In genomic region chr6:97106777-97107176, GRCm38 (mm10) we compare ENCODE assay signal across 9 mouse cellular contexts. TPM values are rescaled to one million over a fixed set of nuclear protein-coding genes. Genes with fewer than 3 reads are reported as not detected.
DNase-seq lines count a peak whose midpoint lies in the region; ATAC-seq and TF ChIP-seq lines count a peak whose summit lies in the region.
"Had no signal": no experiment of that assay in that cellular context is flagged by ENCODE, and none has a peak within 500 bp of the region (broad histone marks: within the 10 kb centered on the region; RNA-seq: fewer than 3 reads in every experiment).

No protein-coding gene starts in this region.

- ATAC-seq in forebrain, embryonic 14.5 days = peak; percentile 85
- peak; percentile 86 for ATAC-seq in kidney, embryonic 14.5 days (ENCODE audit: low FRiP score, low TSS enrichment)
- peak; percentile 51; the same call in 1 of the 2 replicates for ATAC-seq in neutrophil, adult 5-6 weeks (ENCODE audit: extremely low read depth, insufficient number of reproducible peaks, low FRiP score, poor library complexity, severe bottlenecking)

- 17% methylated on average over 2 of the region's 2 CpGs for WGBS in forebrain, embryonic 14.5 days
- 27% methylated on average over 2 of the region's 2 CpGs for WGBS in kidney, embryonic 14.5 days
- 14% methylated on average over 2 of the region's 2 CpGs for WGBS in lung, adult 2 months

- peaks cover 49% of the 10 kb centered on the region for H3K4me1 ChIP-seq in E14TG2a.4 (replicated peaks; ENCODE audit: low read depth, low read length)
- H3K4me1 ChIP-seq in forebrain, embryonic 14.5 days (ENCODE audit: control insufficient read depth, insufficient read depth, low read length) = peaks cover 11% of the 10 kb centered on the region
- H3K4me1 ChIP-seq in kidney, embryonic 14.5 days (ENCODE audit: control insufficient read depth, insufficient read depth, low read length) = no peaks in the 10 kb centered on the region
- no peaks in the 10 kb centered on the region for H3K4me1 ChIP-seq in lung, adult 2 months (ENCODE audit: control insufficient read depth, insufficient read depth, low read length)
- H3K4me1 ChIP-seq: heart, embryonic 15.5 days had no signal

- H3K4me2 ChIP-seq in forebrain, embryonic 14.5 days (ENCODE audit: low read length) = no peak overlapping the region
- H3K4me2 ChIP-seq in kidney, embryonic 14.5 days (replicated peaks; ENCODE audit: low read depth, low read length) = no peak overlapping the region
- H3K4me2 ChIP-seq: heart, embryonic 15.5 days had no signal

- peak; percentile 81 for TF ChIP-seq CTCF in E14TG2a.4 (conservative IDR thresholded peaks at IDR 0.05; ENCODE audit: low read length)
- TF ChIP-seq CTCF in lung, adult 2 months (IDR thresholded peaks at IDR 0.05; ENCODE audit: insufficient read depth, low read length) = peak; percentile 39; the same call in 1 of the 2 replicates

- H3K9ac ChIP-seq in forebrain, embryonic 14.5 days (ENCODE audit: low read length) = no peak overlapping the region
- H3K9ac ChIP-seq in kidney, embryonic 14.5 days (ENCODE audit: low read depth, low read length) = no peak overlapping the region
- H3K9ac ChIP-seq: heart, embryonic 15.5 days had no signal

- no peak for TF ChIP-seq POLR2A in lung, adult 2 months (IDR thresholded peaks at IDR 0.05; ENCODE audit: borderline replicate concordance, extremely low read depth, low read depth, low read length)

- H3K36me3 ChIP-seq in E14TG2a.4 (ENCODE audit: insufficient read depth, low read length) = 0 out of 2 replicates have a peak, but pooled peaks cover 2% of the 10 kb centered on the region
- no peaks in the 10 kb centered on the region for H3K36me3 ChIP-seq in forebrain, embryonic 14.5 days (ENCODE audit: control insufficient read depth, insufficient read depth, low read length)
- peaks cover 3% of the 10 kb centered on the region; the same call in 1 of the 2 replicates for H3K36me3 ChIP-seq in kidney, embryonic 14.5 days (ENCODE audit: control insufficient read depth, insufficient read depth, low read length)

- no peak overlapping the region for H3K4me3 ChIP-seq in E14TG2a.4 (replicated peaks; ENCODE audit: low read length)
- H3K4me3 ChIP-seq in forebrain, embryonic 14.5 days (ENCODE audit: low read depth, low read length) = no peak overlapping the region
- H3K4me3 ChIP-seq in kidney, embryonic 14.5 days (ENCODE audit: low read length) = no peak overlapping the region
- H3K4me3 ChIP-seq in lung, adult 2 months (replicated peaks; ENCODE audit: extremely low read depth, low read depth, low read length) = no peak overlapping the region
- H3K4me3 ChIP-seq: heart, embryonic 15.5 days had no signal

- H3K9me3 ChIP-seq in E14TG2a.4 (ENCODE audit: low read length) = no peaks in the 10 kb centered on the region
- H3K9me3 ChIP-seq in forebrain, embryonic 14.5 days (replicated peaks; ENCODE audit: control insufficient read depth, low read length) = no peaks in the 10 kb centered on the region
- no peaks in the 10 kb centered on the region for H3K9me3 ChIP-seq in kidney, embryonic 14.5 days (ENCODE audit: control insufficient read depth, low read length)
- H3K9me3 ChIP-seq: heart, embryonic 15.5 days had no signal

- H3K27me3 ChIP-seq in E14TG2a.4 (ENCODE audit: insufficient read depth, low read length) = no peaks in the 10 kb centered on the region
- no peaks in the 10 kb centered on the region for H3K27me3 ChIP-seq in forebrain, embryonic 14.5 days (replicated peaks; ENCODE audit: control insufficient read depth, insufficient read depth, low read length)
- H3K27me3 ChIP-seq in kidney, embryonic 14.5 days (ENCODE audit: control insufficient read depth, insufficient read depth, low read length) = no peaks in the 10 kb centered on the region

- peak; percentile 72 for DNase-seq in A20 (ENCODE audit: low read depth, low spot score)
- peak; percentile 7 for DNase-seq in cerebellum, adult 11 months
- peak; percentile 94 for DNase-seq in forebrain, embryonic 14.5 days (ENCODE audit: low spot score)
- DNase-seq in lung, adult 2 months = no peak
- no peak for DNase-seq in urinary bladder, postnatal 4 days (ENCODE audit: low spot score in 2 of 2)

- H3K27ac ChIP-seq in forebrain, embryonic 14.5 days (ENCODE audit: low read depth, low read length) = no peak overlapping the region
- H3K27ac ChIP-seq in kidney, embryonic 14.5 days (ENCODE audit: low read depth, low read length) = no peak overlapping the region
- H3K27ac ChIP-seq: heart, embryonic 15.5 days had no signal

RNA-seq across cellular contexts. Expression of gene Eogt, which starts 42.2 kb away (rescaled TPM):
- polyA plus RNA-seq in forebrain, embryonic 14.5 days (2014; fragmentation: Nextera tagmentation; extraction: Ambion mirVana) = 4.6 and 5.4 TPM in 2 replicates
- 7.0 and 18.0 TPM in 2 replicates for polyA plus RNA-seq in kidney, embryonic 14.5 days (2014; fragmentation: Nextera tagmentation; extraction: Ambion mirVana)
- polyA plus RNA-seq in lung, adult 2 months (2012; rRNA removed) = 19.9 and 34.7 TPM in 2 replicates
- total RNA-seq in neutrophil, adult 5-6 weeks (2017) = 6.4 and 10.9 TPM in 2 replicates

RNA-seq across cellular contexts. Expression of gene Fam19a4, which starts 46.6 kb away (rescaled TPM):
- polyA plus RNA-seq in forebrain, embryonic 14.5 days (2014; fragmentation: Nextera tagmentation; extraction: Ambion mirVana) = 0.83 and 1.1 TPM in 2 replicates
- 0.96 and 1.1 TPM in 2 replicates for polyA plus RNA-seq in kidney, embryonic 14.5 days (2014; fragmentation: Nextera tagmentation; extraction: Ambion mirVana)
- polyA plus RNA-seq in lung, adult 2 months (2012; rRNA removed) = 0.09 TPM in 1 of 2 replicates, not detected in the other
- not detected in 2 replicates for total RNA-seq in neutrophil, adult 5-6 weeks (2017)

Comparison
In these comparisons a context has a peak if more than half of its experiments do, and no peak if none do; other contexts are left out.
1. DNase-seq: peak in A20 (single experiment), cerebellum, adult 11 months (single experiment) and forebrain, embryonic 14.5 days (single experiment); none in lung, adult 2 months (single experiment) and urinary bladder, postnatal 4 days (0 of 2).
2. Peak in every context shown above with its lines, with median percentiles within 50 percentile points of each other: ATAC-seq.